Mouse (Mus musculus) thymus, adult 2 months (tissue): ENCODE results near the gene Stip1.

Experiments used
- CTCF ChIP-seq: fragments of 200-500 bp; IDR thresholded peaks from 2 replicates; pipeline ENCODE4 v1.5.1; 2012; ENCODE audit warnings: mild to moderate bottlenecking, control low read depth, low read length, moderate library complexity, borderline replicate concordance; ENCODE audit not compliant: control insufficient read depth, poor library complexity, insufficient read depth; ENCODE audit errors: extremely low read depth
- POLR2A ChIP-seq: fragments of 200-500 bp; IDR thresholded peaks from 2 replicates; pipeline ENCODE4 v1.6.1; 2012; ENCODE audit warnings: mild to moderate bottlenecking, low read length, control low read depth, moderate library complexity; ENCODE audit not compliant: control insufficient read depth, poor library complexity, insufficient read depth; ENCODE audit errors: extremely low read depth

DNA sequence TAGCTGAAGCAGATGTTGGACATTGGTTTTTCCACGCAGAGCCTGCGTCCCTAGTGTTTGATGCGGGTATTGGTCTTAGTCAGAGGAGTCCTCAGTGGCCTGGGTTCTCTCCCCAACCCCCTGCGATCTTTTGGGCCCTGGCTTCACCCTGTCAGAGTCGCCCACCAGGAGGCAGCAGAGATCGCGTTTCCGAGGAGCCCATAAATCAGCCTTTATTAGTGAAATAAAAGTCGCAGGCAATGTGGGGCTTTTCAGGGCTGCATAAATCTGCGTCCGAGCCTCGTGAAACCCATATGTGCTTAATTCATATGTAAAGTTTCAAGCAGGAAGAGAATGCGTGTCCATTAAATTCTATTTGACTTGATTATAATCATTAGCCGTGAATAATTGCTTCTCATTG lies 28.4 kb upstream of the Stip1 start:
- peak; percentile 83 for TF ChIP-seq CTCF
- no peak for TF ChIP-seq POLR2A
